Mouse (Mus musculus) hindbrain, embryonic 13.5 days (tissue): ENCODE results near the gene Zfp607a. TPM values are rescaled to one million over a fixed set of nuclear protein-coding genes. Genes with fewer than 3 reads are reported as not detected.
"Not testable (repeated sequence)": the region's sequence is repeated elsewhere in the genome, so short reads cannot be mapped to it uniquely, and the experiment has no call there.

Source experiments
- ATAC-seq: fragments of 200-750 bp; cut with Nextera tagmentation; 2 replicates; pipeline ENCODE4 v1.8.0; 2017; ENCODE audit warnings: moderate TSS enrichment; ENCODE audit not compliant: low FRiP score
- H3K27ac ChIP-seq: fragments of 300-500 bp; sonication (generic); 2 replicates; pipeline ENCODE4 v1.5.1; 2015; ENCODE audit warnings: inconsistent platforms, mild to moderate bottlenecking, moderate library complexity
- H3K27me3 ChIP-seq: fragments of 300-500 bp; sonication (generic); 2 replicates; pipeline ENCODE4 v1.6.1; 2015; ENCODE audit warnings: mild to moderate bottlenecking, inconsistent platforms
- H3K36me3 ChIP-seq: fragments of 300-500 bp; sonication (generic); 2 replicates; pipeline ENCODE4 v1.6.1; 2015; ENCODE audit warnings: mild to moderate bottlenecking, inconsistent platforms
- H3K4me1 ChIP-seq: fragments of 300-500 bp; sonication (generic); replicated peaks from 2 replicates; pipeline ENCODE4 v1.6.1; 2015; ENCODE audit warnings: inconsistent platforms
- H3K4me2 ChIP-seq: fragments of 300-500 bp; sonication (generic); 2 replicates; pipeline ENCODE4 v1.6.1; 2015; ENCODE audit warnings: inconsistent platforms, mild to moderate bottlenecking, moderate library complexity
- H3K4me3 ChIP-seq: fragments of 300-500 bp; sonication (generic); 2 replicates; pipeline ENCODE4 v1.5.1; 2015; ENCODE audit warnings: mild to moderate bottlenecking, inconsistent platforms
- H3K9ac ChIP-seq: fragments of 300-500 bp; sonication (generic); 2 replicates; pipeline ENCODE4 v1.6.1; 2015; ENCODE audit warnings: mild to moderate bottlenecking, inconsistent platforms
- H3K9me3 ChIP-seq: fragments of 300-500 bp; sonication (generic); 2 replicates; pipeline ENCODE4 v1.6.1; 2016; ENCODE audit warnings: inconsistent platforms
- WGBS: fragments of 180-500 bp; shearing (Covaris S2); methylation state at CpG from one replicate; pipeline ENCODE4 v1.1.7; 2015; 5-methylcytosine and 5-hydroxymethylcytosine counted together
- polyA plus RNA-seq: library from polyadenylated mRNA; unstranded; fragments of >200 nt; fragmentation: Nextera tagmentation; extraction: Ambion mirVana; gene quantifications from 2 replicates; pipeline ENCODE4 v1.2.1, GENCODE M21; 2015

Gene Zfp607a
- polyA plus RNA-seq, 1 experiment from 2014 or later, result 1.4 TPM

- H3K4me1 ChIP-seq, result no peaks in the 10 kb centered on the region
- over 99% methylated on average over 4 of the region's 4 CpGs for WGBS
- H3K27ac ChIP-seq, result no peak overlapping the region
- 0 out of 2 replicates have a peak, but pooled peaks cover 6% of the 10 kb centered on the region for H3K9me3 ChIP-seq
- H3K27me3 ChIP-seq, result no peaks in the 10 kb centered on the region
- H3K4me2 ChIP-seq, result no peak overlapping the region
- peaks cover 61% of the 10 kb centered on the region for H3K36me3 ChIP-seq
- ATAC-seq, result no peak
- no peak overlapping the region for H3K4me3 ChIP-seq
- H3K9ac ChIP-seq, result no peak overlapping the region
Observed at GRCm38 (mm10) chr7:27881721-27882120, 24.4 kb downstream of the Zfp607a start.

GRCm38 (mm10) chr7:27900601-27901000 is 43.3 kb downstream of the Zfp607a start:
- H3K27me3 ChIP-seq, result no peaks in the 10 kb centered on the region
- no peak overlapping the region for H3K9ac ChIP-seq
- no peak for ATAC-seq
- H3K9me3 ChIP-seq, result peaks cover 4% of the 10 kb centered on the region; the same call in 1 of the 2 replicates
- no peaks in the 10 kb centered on the region for H3K4me1 ChIP-seq
- no peak overlapping the region for H3K4me2 ChIP-seq
- 91% methylated on average over 4 of the region's 4 CpGs for WGBS
- H3K27ac ChIP-seq, result no peak overlapping the region
- no peak overlapping the region for H3K4me3 ChIP-seq
- peaks cover 9% of the 10 kb centered on the region for H3K36me3 ChIP-seq

GRCm38 (mm10) chr7:27905061-27905848 is 47.9 kb downstream of the Zfp607a start:
- 77% methylated on average over 11 of the region's 11 CpGs for WGBS
- Histone ChIP-seq H3K27me3 (no peaks in the 10 kb centered on the region), H3K4me2 (no peak overlapping the region), H3K36me3 (peaks cover 43% of the 10 kb centered on the region), H3K9me3 (peaks cover 10% of the 10 kb centered on the region; the same call in 1 of the 2 replicates), H3K4me3 (no peak overlapping the region), H3K27ac (no peak overlapping the region), H3K4me1 (no peaks in the 10 kb centered on the region), H3K9ac (no peak overlapping the region)
- no peak for ATAC-seq

- not testable (repeated sequence) for H3K4me1 ChIP-seq, H3K4me2 ChIP-seq, H3K4me3 ChIP-seq, H3K9ac ChIP-seq, H3K27me3 ChIP-seq, ATAC-seq, H3K27ac ChIP-seq
- 74% methylated on average over 4 of the region's 4 CpGs for WGBS
- H3K9me3 ChIP-seq, result peaks cover 16% of the 10 kb centered on the region
- peaks cover 67% of the 10 kb centered on the region for H3K36me3 ChIP-seq
Observed at GRCm38 (mm10) chr7:27910952-27911351, 53.6 kb downstream of the Zfp607a start.

- peaks cover 30% of the 10 kb centered on the region for H3K36me3 ChIP-seq
- not testable (repeated sequence) for ATAC-seq, H3K27ac ChIP-seq, H3K4me3 ChIP-seq, H3K9me3 ChIP-seq, H3K9ac ChIP-seq, H3K4me2 ChIP-seq, H3K27me3 ChIP-seq, H3K4me1 ChIP-seq
- 44% methylated on average over 4 of the region's 4 CpGs for WGBS
Observed at GRCm38 (mm10) chr7:27927041-27927440, 69.7 kb downstream of the Zfp607a start.

GRCm38 (mm10) chr7:27928818-27929695 is 71.7 kb downstream of the Zfp607a start, which contains the start of gene Zfp974:
Gene Zfp974, minus strand, starts transcription at chr7:27929460.
- 4% methylated on average over 40 of the region's 40 CpGs for WGBS

More at GRCm38 (mm10) chr7:27928818-27929695, 71.7 kb downstream of the Zfp607a start, which contains the start of gene Zfp974:
- ATAC-seq, result peak; percentile 86
- Histone ChIP-seq H3K9ac (peak within 1 kb of the TSS; percentile 82), H3K4me3 (peak within 1 kb of the TSS; percentile 67), H3K27me3 (0 out of 2 replicates have a peak, but pooled peaks cover 2% of the 10 kb centered on the region), H3K27ac (peak within 1 kb of the TSS; percentile 80), H3K9me3 (no peaks in the 10 kb centered on the region), H3K4me2 (peak within 1 kb of the TSS; percentile 87), H3K36me3 (peaks cover 16% of the 10 kb centered on the region), H3K4me1 (peaks cover 9% of the 10 kb centered on the region)

Other genes with a start within 250 kb of the Zfp607a start
- 50.2 and 52.0 TPM in 2 replicates for gene Ttc9b, start 203.6 kb upstream of the Zfp607a start, polyA plus RNA-seq
- gene Map3k10, start 182.9 kb upstream of the Zfp607a start, polyA plus RNA-seq, result 13.0 and 13.2 TPM in 2 replicates
- 10.8 and 12.1 TPM in 2 replicates for gene Zfp607b, start 168.2 kb upstream of the Zfp607a start, polyA plus RNA-seq
- 125 and 134 TPM in 2 replicates for gene Zfp60, start 126.1 kb upstream of the Zfp607a start, polyA plus RNA-seq
- 1.9 and 2.3 TPM in 2 replicates for gene Zfp626, start 50.3 kb upstream of the Zfp607a start, polyA plus RNA-seq
- 10.5 and 11.0 TPM in 2 replicates for gene Zfp59, start 18.9 kb upstream of the Zfp607a start, polyA plus RNA-seq
- gene Zfp974, start 71.9 kb downstream of the Zfp607a start, polyA plus RNA-seq, result 14.5 and 15.6 TPM in 2 replicates
- gene Zfp780b, start 121.6 kb downstream of the Zfp607a start, polyA plus RNA-seq, result 29.8 and 33.5 TPM in 2 replicates
- gene Zfp850, start 156.6 kb downstream of the Zfp607a start, polyA plus RNA-seq, result 5.7 and 6.3 TPM in 2 replicates
- 304 and 316 TPM in 2 replicates for gene Psmc4, start 192.6 kb downstream of the Zfp607a start, polyA plus RNA-seq
- 0.09 TPM in 1 of 2 replicates, not detected in the other for gene Fcgbp, start 213.7 kb downstream of the Zfp607a start, polyA plus RNA-seq